Mouse (Mus musculus) kidney, postnatal 25 days (tissue): ENCODE measurements around the gene Vmn2r81.
"Not testable (repeated sequence)": the region's sequence is repeated elsewhere in the genome, so short reads cannot be mapped to it uniquely, and the experiment has no call there.

Source experiments
- DNase-seq, 2 experiments: peaks; one replicate each; pipeline ENCODE4 v3.0.0; 2021; ENCODE audit warnings: mixed read lengths in 2 of 2

Gene Vmn2r81

GRCm38 (mm10) chr10:79247392-79247791 is at the start of gene Vmn2r81:
Gene Vmn2r81, plus strand, starts transcription at chr10:79247692.
- not testable (repeated sequence) for DNase-seq

GRCm38 (mm10) chr10:79199973-79200372 is 47.5 kb upstream of the Vmn2r81 start:
- not testable (repeated sequence) for DNase-seq

- no peak for DNase-seq
Observed at GRCm38 (mm10) chr10:79220432-79220831, 27.1 kb upstream of the Vmn2r81 start.

- DNase-seq = no peak
Observed at GRCm38 (mm10) chr10:79221606-79222005, 25.9 kb upstream of the Vmn2r81 start.

- DNase-seq = no peak
Observed at GRCm38 (mm10) chr10:79222214-79222613, 25.3 kb upstream of the Vmn2r81 start.

- DNase-seq = not testable (repeated sequence)
Observed at GRCm38 (mm10) chr10:79322033-79322736, 74.7 kb downstream of the Vmn2r81 start.

GRCm38 (mm10) chr10:79322737-79323086 is 75.2 kb downstream of the Vmn2r81 start:
- DNase-seq = no peak
